Mouse (Mus musculus): ENCODE data around the gene Sned1.
A peak's percentile ranks its signal among the peaks of the same experiment; 100 is the strongest.
"Not testable (repeated sequence)": the region's sequence is repeated elsewhere in the genome, so short reads cannot be mapped to it uniquely, and the experiment has no call there.

Gene Sned1

GRCm38 (mm10) chr1:93229221-93229620, 6.4 kb upstream of the Sned1 start:
- no peak for DNase-seq (ENCODE audit: low read depth, low spot score)

GRCm38 (mm10) chr1:93229626-93230025, 6.0 kb upstream of the Sned1 start:
- DNase-seq (ENCODE audit: low read depth, low spot score) = no peak

- no peak for DNase-seq (ENCODE audit: low read depth, low spot score)
Measured at GRCm38 (mm10) chr1:93236545-93236924, 894 bp downstream of the Sned1 start.

GRCm38 (mm10) chr1:93237676-93238075, 2.0 kb downstream of the Sned1 start:
- DNase-seq (ENCODE audit: low read depth, low spot score) = no peak

- DNase-seq (ENCODE audit: low read depth, low spot score) = no peak
Measured at GRCm38 (mm10) chr1:93238201-93238600, 2.6 kb downstream of the Sned1 start.

GRCm38 (mm10) chr1:93245936-93246335, 10.3 kb downstream of the Sned1 start:
- no peak for DNase-seq (ENCODE audit: low read depth, low spot score)

GRCm38 (mm10) chr1:93252586-93252985, 16.9 kb downstream of the Sned1 start:
- no peak for DNase-seq (ENCODE audit: low read depth, low spot score)

GRCm38 (mm10) chr1:93255761-93256160, 20.1 kb downstream of the Sned1 start:
- no peak for DNase-seq (ENCODE audit: low read depth, low spot score)

- no peak for DNase-seq (ENCODE audit: low read depth, low spot score)
Measured at GRCm38 (mm10) chr1:93257560-93257959, 21.9 kb downstream of the Sned1 start.

GRCm38 (mm10) chr1:93267207-93267606, 31.6 kb downstream of the Sned1 start:
- DNase-seq (ENCODE audit: low read depth, low spot score) = no peak

GRCm38 (mm10) chr1:93268246-93268645, 32.6 kb downstream of the Sned1 start:
- no peak for DNase-seq (ENCODE audit: low read depth, low spot score)

- no peak for DNase-seq (ENCODE audit: low read depth, low spot score)
Measured at GRCm38 (mm10) chr1:93270516-93271240, 35.0 kb downstream of the Sned1 start.

- DNase-seq (ENCODE audit: low read depth, low spot score) = no peak
Measured at GRCm38 (mm10) chr1:93271751-93272150, 36.1 kb downstream of the Sned1 start.

GRCm38 (mm10) chr1:93272409-93272821, 36.8 kb downstream of the Sned1 start:
- peak; percentile 34 for DNase-seq (ENCODE audit: low read depth, low spot score)

- no peak for DNase-seq (ENCODE audit: low read depth, low spot score)
Measured at GRCm38 (mm10) chr1:93275561-93275960, 39.9 kb downstream of the Sned1 start.

GRCm38 (mm10) chr1:93277041-93277440, 41.4 kb downstream of the Sned1 start:
- no peak for DNase-seq (ENCODE audit: low read depth, low spot score)

GRCm38 (mm10) chr1:93289678-93290214, 54.1 kb downstream of the Sned1 start:
- peak; percentile 30 for DNase-seq (ENCODE audit: low read depth, low spot score)

- no peak for DNase-seq (ENCODE audit: low read depth, low spot score)
Measured at GRCm38 (mm10) chr1:93290956-93291355, 55.3 kb downstream of the Sned1 start.

GRCm38 (mm10) chr1:93291591-93291990, 56.0 kb downstream of the Sned1 start:
- no peak for DNase-seq (ENCODE audit: low read depth, low spot score)

GRCm38 (mm10) chr1:93292006-93292405, 56.4 kb downstream of the Sned1 start:
- DNase-seq (ENCODE audit: low read depth, low spot score) = no peak

- DNase-seq (ENCODE audit: low read depth, low spot score) = not testable (repeated sequence)
Measured at GRCm38 (mm10) chr1:93294491-93294890, 58.9 kb downstream of the Sned1 start.

GRCm38 (mm10) chr1:93299791-93300190, 64.2 kb downstream of the Sned1 start:
- no peak for DNase-seq (ENCODE audit: low read depth, low spot score)

- DNase-seq (ENCODE audit: low read depth, low spot score) = no peak
Measured at GRCm38 (mm10) chr1:93300578-93300977, 64.9 kb downstream of the Sned1 start.

Data from CD4-positive, CD25-positive, alpha-beta regulatory T cell, adult 2 months (primary cell).